Mouse (Mus musculus) kidney, adult 10 weeks (tissue): Measurements from ENCODE around the gene Lrrc46. TPM values are rescaled to one million over a fixed set of nuclear protein-coding genes. Genes with fewer than 3 reads are reported as not detected.

Source experiments
- polyA plus RNA-seq: library from polyadenylated mRNA; stranded (reverse); fragments of 350-450 nt; fragmentation: Illumina TruSeq; extraction: RNeasy Lipid Tissue Mini Kit (QIAGEN cat#74804); gene quantifications from one replicate; pipeline ENCODE4 v1.2.3, GENCODE M21; 2014; ENCODE audit warnings: low read depth, low replicate concordance

The Lrrc46 gene
- 0.81 TPM for polyA plus RNA-seq

GRCm38 (mm10) chr11:97041022-97041899, at the start of gene Lrrc46, which contains the start of gene Mrpl10:
Gene Lrrc46 (minus strand): TSS chr11:97041407.
Gene Mrpl10 (plus strand): TSS chr11:97041560.

GRCm38 (mm10) chr11:97050216-97050943, 9.2 kb upstream of the Lrrc46 start, which contains the start of gene Osbpl7:
Gene Osbpl7 (plus strand): TSS chr11:97050628.

DNA sequence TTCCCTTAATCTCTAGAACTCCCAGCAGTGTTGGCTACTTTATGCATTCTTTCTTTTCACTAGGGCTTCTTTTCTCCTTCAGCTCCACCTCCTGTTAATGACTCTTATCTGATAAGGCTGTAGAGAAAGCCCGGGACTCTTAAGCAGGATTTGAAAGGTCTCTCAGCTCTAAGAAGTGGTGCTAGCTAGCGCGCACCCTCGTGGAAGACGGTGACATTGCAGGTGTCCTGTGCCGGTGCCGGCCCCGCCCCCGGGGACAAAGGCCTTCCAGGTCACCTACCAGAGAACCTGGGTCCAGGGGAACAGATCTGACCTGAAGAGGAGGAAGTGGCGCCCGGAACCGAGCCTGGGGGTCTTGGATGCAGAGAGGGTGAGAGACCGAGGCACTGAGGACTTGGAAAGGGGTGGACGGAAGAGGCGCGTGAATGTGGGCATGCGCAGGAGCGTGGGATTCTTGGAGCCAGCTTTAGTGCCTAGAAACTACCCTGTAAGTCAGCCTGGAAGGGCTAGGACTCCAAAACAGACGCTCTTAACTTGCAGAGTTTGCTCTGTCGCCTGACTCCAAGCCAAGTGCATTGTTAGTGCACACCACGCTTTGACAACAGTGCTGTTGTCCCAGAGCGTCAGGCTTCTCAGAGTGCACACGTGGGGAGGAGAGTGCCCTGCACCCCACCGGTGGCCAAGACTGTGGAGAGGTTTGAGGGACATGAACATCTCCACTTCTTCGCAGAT, 11.4 kb downstream of the Lrrc46 start, which contains the start of gene Scrn2:
Gene Scrn2, plus strand, starts transcription at position 253 of the 732 bp plus-strand sequence.

DNA sequence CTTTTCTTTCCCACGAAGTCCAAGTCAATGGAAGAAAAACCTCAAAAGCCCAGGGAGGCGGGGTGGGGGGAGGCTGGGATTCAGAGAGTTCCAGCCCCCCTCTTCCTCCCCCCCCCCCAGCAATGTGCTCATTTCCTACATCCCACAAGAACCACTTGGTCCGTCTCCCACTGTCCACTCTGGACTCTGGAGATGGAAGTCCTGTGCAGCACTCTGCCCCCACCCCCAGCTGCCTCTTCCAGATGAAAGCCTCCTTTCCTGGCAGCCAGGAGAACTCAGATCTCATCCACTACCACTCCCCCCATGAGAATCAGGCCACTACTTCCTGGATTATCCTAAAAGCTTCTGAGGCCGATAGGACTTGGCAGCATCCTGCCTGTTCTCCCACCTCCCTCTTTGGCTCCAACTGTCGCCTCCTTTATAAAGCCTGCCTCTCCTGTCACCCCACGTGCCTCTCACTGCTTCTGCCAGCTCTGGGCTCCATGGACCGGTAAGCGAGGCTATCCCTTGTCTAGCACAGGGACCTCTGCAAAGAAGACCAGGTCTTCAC, 28.0 kb downstream of the Lrrc46 start, which contains the start of gene Sp6:
Gene Sp6, plus strand, starts transcription at position 274 of the 550 bp plus-strand sequence.

Other genes starting within 250 kb of the Lrrc46 start
- 45.5 TPM for gene Nfe2l1, start 211.4 kb downstream of the Lrrc46 start, polyA plus RNA-seq
- gene Copz2, start 191.5 kb downstream of the Lrrc46 start, polyA plus RNA-seq = 14.4 TPM
- gene Cdk5rap3, start 124.9 kb downstream of the Lrrc46 start, polyA plus RNA-seq = 22.7 TPM
- 14.7 TPM for gene Prr15l, start 113.3 kb downstream of the Lrrc46 start, polyA plus RNA-seq
- gene Pnpo, start 97.4 kb downstream of the Lrrc46 start, polyA plus RNA-seq = 16.3 TPM
- gene Sp2, start 58.4 kb downstream of the Lrrc46 start, polyA plus RNA-seq = 2.5 TPM
- 0.28 TPM for gene Sp6, start 28.0 kb downstream of the Lrrc46 start, polyA plus RNA-seq
- not detected for gene Scrn2, start 11.5 kb downstream of the Lrrc46 start, polyA plus RNA-seq
- 18.1 TPM for gene Mrpl10, start 153 bp upstream of the Lrrc46 start, polyA plus RNA-seq
- not detected for gene Osbpl7, start 9.2 kb upstream of the Lrrc46 start, polyA plus RNA-seq
- not detected for gene Tbx21, start 73.9 kb upstream of the Lrrc46 start, polyA plus RNA-seq
- 0.16 TPM for gene Tbkbp1, start 110.1 kb upstream of the Lrrc46 start, polyA plus RNA-seq
- 79.1 TPM for gene Kpnb1, start 146.5 kb upstream of the Lrrc46 start, polyA plus RNA-seq
- gene Npepps, start 239.2 kb upstream of the Lrrc46 start, polyA plus RNA-seq = 90.2 TPM